Mouse (Mus musculus) kidney, adult 18-20 months (tissue): Measurements from ENCODE around the gene Scrn1.
A peak's percentile ranks its signal among the peaks of the same experiment; 100 is the strongest.

Source experiments
- DNase-seq: peaks from one replicate; pipeline ENCODE4 v3.0.0; 2021

The Scrn1 gene

GRCm38 (mm10) chr6:54467371-54467770 lies 98.9 kb downstream of the Scrn1 start:
- no peak for DNase-seq

- no peak for DNase-seq
Observed at GRCm38 (mm10) chr6:54464926-54465325, 101.4 kb downstream of the Scrn1 start.

- DNase-seq: no peak
Observed at GRCm38 (mm10) chr6:54463701-54464458, 102.4 kb downstream of the Scrn1 start.

GRCm38 (mm10) chr6:54462766-54463165 lies 103.5 kb downstream of the Scrn1 start:
- no peak for DNase-seq

GRCm38 (mm10) chr6:54460915-54461671 lies 105.2 kb downstream of the Scrn1 start:
- peak; percentile 49 for DNase-seq

GRCm38 (mm10) chr6:54460172-54460914 lies 105.9 kb downstream of the Scrn1 start:
- DNase-seq: no peak

GRCm38 (mm10) chr6:54459661-54460060 lies 106.6 kb downstream of the Scrn1 start:
- DNase-seq: no peak
